Mouse (Mus musculus) retina, postnatal 7 days (tissue): ENCODE measurements around the gene Clk3.
A peak's percentile ranks its signal among the peaks of the same experiment; 100 is the strongest.

Experiments
- DNase-seq: peaks from one replicate; pipeline ENCODE4 v3.0.0-alpha.2; 2012; ENCODE audit warnings: low read depth, low spot score

The Clk3 gene

GRCm38 (mm10) chr9:57770836-57771235 is 5.2 kb upstream of the Clk3 start:
- DNase-seq: no peak

- no peak for DNase-seq
Observed at GRCm38 (mm10) chr9:57770214-57770613, 4.6 kb upstream of the Clk3 start.

DNA sequence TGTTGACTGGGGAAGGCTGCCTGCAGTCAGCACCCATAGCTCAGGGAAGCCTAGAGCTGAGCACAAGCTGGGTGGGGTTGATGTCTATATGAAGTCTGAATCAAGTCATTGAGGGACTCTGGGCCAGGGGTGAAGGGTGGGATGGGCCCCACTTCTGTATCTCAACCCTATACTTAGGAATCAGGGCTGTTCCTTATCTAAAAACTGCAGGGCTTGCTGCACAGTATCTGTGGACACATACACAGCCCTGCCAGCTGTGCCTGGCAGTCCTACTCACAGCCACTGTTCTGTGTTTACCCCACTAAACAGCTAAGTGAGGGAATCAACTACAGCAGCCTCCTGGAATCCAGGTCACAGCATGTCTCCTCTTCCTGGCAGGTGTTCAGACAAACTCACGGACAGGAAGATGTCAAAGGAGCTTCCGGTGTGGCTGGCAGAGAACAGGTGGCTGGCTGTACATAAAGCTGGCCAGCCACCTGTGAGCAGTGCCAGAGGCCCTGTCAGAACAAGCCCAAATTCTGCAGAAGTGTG is 3.9 kb upstream of the Clk3 start:
- DNase-seq: no peak

DNA sequence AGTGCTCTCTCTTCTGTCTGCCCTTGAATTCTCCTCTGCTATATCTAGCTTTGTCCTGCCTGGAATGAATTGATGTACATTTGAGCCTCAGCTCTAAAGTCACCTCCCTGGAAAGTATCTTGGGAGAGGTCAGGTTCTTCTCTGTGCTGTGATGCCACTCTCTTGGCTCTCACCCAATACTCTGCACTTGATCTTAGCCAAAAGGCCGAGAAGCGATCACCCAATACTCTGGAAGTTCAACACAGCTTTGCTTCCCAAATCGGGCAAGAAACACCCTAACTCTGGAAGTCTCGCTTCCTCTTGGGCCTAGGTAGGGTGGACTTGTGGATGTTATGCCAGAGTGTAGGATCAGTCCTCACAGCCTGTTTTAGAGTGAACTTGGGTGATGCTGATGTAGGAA is 1.6 kb upstream of the Clk3 start:
- no peak for DNase-seq

- DNase-seq: no peak
Observed at GRCm38 (mm10) chr9:57766431-57766830, 771 bp upstream of the Clk3 start.

GRCm38 (mm10) chr9:57764974-57765363 is 691 bp downstream of the Clk3 start:
- DNase-seq: peak; percentile 82

DNA sequence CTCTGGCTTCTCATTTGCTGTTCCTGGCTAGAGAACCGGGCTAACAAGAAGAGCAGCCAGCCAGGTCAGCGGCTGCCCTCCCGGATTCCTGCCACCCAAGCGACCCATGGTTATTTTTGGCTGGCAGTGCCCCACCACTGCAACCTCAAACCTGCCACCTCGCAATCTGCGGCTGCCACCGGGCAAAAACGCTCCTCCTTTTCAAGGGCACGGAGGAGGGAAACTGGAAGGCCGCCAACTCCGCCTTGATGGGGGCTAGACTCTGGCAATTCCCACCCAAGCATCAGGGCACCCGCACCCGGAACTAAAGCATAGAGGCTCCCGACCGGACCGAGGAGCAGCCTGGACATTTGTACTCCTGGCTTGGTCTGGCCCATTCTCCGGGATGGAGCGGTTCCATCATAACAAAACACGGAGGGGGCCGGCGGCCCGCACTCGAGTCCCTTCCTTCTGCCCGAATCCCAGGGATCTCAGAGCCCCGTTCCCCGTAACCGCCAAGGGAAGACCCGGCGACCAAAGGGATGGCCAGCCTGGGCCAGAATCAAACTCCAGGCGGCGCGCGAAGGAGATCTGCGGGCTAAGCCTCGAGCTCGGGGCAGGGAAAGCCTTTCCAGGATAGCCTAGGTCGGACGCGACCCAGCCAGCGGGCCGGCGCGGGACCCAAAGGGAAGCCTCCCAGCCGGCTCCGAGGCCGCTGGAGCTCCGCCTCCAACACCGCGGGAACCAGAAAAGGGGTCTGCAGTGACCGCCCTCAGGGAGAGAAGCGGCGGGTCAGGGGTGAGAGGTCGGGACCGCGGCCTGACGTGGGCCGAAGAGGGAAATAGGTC is 1.3 kb downstream of the Clk3 start:
- no peak for DNase-seq

- no peak for DNase-seq
Observed at GRCm38 (mm10) chr9:57762563-57762991, 3.1 kb downstream of the Clk3 start.

DNA sequence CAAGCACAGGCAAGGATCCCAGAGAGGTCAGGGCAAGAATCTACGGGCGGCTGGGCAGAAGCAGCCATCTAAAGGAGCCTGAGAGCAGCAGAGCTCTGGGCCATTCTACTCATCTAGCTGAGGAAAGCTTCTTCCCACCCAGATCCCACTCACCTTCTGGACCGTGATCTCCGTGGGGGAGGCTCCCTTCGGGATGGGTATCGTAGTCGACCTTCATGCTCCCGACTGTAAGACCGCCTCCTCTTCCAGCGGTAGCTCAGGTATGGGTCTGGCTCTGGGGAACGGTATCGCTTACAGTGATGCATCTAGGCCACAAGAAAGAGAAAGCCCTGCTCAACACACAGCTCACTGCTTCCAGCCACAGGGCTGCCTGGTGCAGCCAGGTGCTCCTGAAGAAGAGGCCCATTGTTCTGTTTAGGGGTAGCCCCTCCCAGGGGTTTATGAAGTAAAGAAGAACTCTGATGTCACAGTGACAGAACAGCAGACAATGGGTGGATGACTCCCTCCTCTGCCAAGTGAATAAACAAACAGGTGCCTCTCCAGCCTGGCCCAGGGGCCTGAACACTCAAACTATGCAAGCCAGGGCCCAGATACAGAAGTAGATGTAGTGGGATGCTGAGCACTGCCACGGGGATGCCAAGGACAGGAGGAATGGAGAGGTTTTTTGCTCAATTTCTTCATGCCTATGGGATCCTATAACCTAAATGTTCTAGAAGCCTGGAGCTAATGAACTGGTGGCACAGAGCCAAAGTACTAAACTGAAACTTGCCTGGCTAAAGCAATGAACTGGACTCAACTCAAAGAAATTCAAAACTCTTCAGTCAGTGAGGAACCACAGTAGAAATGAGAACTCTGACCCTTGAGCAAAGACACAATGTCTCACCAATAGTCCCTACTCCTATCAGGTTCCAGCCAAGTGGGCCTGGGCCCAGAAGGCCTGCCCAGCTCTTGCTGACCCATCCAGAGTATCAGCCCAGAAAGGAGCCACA is 3.8 kb downstream of the Clk3 start:
- no peak for DNase-seq

GRCm38 (mm10) chr9:57760416-57761146 is 5.1 kb downstream of the Clk3 start:
- DNase-seq: no peak

DNA sequence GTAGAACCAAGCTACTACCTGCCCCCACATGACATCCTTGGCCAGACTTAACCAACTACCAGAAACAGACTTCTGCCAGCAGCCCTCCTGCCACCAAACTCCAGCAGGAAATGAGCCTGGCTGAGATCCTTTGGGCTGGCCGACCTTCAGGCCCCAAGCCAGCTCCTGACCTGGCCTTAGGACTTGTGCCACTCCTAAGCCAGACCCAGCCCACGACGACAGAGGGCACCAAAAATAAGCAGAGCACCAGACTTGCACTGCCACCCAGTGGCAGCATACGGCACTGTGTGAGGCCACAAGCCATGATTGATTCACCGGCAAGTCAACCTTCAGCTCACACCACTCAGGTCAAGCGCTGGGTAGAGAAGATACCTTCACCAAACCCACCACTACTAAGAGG is 6.4 kb downstream of the Clk3 start:
- DNase-seq: no peak

DNA sequence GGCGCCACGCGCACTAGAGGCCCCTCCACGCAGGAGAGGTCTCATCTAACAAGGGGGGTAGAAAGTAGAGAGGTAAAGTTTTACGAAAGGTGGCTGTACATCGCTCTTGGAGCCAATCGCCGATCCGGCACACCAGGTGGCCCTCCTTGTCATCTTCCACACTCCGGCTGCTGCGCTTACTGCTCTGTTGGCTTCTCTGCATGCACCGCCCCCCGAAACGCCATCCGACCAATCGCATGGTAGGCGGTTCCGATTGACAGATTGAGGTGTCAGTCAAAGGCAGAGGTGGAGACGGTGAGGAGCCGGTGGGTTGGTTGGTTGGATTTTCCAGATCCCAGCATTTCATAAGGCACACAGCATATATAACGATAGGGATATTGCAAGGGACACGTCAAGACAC is 7.1 kb downstream of the Clk3 start:
- DNase-seq: no peak

- DNase-seq: no peak
Observed at GRCm38 (mm10) chr9:57757578-57757977, 8.1 kb downstream of the Clk3 start.

- DNase-seq: no peak
Observed at GRCm38 (mm10) chr9:57750901-57751300, 14.8 kb downstream of the Clk3 start.

GRCm38 (mm10) chr9:57748831-57749230 is 16.8 kb downstream of the Clk3 start:
- no peak for DNase-seq

DNA sequence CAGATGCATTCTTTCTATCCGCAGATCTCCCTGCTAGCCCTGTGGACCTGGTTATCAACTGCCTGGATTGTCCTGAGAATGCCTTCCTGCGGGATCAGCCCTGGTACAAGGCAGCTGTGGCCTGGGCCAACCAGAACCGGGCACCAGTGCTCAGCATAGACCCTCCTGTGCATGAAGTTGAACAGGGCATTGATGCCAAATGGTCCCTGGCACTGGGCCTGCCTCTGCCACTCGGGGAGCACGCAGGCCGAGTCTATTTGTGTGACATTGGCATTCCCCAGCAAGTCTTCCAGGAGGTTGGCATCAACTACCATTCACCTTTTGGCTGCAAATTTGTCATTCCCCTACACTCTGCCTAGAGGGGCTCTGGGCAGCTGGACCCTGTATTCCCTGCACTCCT is 17.5 kb downstream of the Clk3 start:
- no peak for DNase-seq

GRCm38 (mm10) chr9:57747067-57747466 is 18.6 kb downstream of the Clk3 start:
- no peak for DNase-seq

DNA sequence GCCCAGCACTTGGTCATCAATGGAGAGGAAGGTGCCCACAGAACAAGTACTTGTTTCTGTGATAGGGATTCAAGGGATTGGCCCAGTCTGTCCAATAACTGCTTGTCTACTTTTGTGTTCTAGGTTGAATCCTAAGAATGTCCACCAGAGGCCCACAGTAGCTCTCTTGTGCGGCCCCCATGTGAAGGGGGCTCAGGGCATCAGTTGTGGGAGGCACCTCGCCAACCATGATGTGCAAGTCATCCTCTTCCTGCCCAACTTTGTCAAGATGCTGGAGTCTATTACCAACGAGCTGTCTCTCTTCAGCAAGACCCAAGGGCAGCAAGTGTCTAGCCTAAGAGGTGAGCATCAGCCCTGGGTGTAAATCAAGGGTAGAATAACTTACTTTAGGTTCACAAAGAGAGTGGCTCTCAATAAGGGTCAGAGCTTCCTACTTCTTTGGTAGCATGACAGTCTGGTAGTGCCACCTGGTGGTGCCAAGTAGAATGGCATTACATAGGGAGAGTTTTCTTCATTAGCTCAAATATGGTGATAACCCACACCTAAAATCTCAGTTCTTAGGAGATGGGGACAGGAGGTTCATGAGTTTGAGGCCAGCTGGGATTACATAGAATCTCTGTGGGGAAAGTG is 21.1 kb downstream of the Clk3 start:
- DNase-seq: peak; percentile 47

DNA sequence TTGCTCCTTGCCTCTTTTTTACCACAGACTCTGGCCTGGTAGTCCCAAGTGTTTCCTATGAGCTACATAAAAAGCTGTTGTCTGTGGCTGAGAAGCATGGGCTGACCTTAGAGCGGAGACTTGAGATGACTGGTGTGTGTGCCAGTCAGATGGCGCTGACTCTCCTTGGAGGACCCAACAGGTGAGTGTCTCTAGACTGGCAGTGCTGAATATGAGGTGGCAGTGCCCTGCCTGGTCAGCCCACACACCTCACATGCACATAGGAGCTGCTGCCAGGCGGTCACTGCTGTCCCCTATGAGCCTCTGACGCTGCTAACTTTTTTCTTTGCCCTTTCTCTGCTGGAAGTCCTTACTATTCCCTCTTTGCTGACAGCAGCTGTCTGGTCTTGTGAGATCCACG is 25.8 kb downstream of the Clk3 start:
- DNase-seq: no peak

DNA sequence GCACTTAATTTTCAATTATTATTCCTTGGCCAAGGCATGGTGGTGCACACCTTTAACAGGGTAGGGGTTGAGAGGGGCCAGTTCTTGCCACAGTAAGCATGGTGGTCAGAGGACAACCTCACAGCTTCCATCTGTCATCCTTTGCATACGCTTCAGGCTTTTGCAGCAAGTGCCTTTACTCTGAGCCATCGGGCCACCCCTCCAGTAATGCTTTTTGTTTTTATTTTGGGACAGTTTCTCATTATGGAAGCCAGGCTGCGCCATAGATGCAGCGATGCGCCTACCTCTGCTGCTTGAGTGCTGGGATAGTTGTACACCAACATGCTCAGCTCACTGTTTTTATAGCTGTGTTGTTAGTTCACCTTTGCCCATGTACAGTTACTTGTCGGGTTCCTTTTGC is 32.1 kb downstream of the Clk3 start:
- no peak for DNase-seq

- no peak for DNase-seq
Observed at GRCm38 (mm10) chr9:57728312-57728711, 37.3 kb downstream of the Clk3 start.
